In the genomic region with DNA sequence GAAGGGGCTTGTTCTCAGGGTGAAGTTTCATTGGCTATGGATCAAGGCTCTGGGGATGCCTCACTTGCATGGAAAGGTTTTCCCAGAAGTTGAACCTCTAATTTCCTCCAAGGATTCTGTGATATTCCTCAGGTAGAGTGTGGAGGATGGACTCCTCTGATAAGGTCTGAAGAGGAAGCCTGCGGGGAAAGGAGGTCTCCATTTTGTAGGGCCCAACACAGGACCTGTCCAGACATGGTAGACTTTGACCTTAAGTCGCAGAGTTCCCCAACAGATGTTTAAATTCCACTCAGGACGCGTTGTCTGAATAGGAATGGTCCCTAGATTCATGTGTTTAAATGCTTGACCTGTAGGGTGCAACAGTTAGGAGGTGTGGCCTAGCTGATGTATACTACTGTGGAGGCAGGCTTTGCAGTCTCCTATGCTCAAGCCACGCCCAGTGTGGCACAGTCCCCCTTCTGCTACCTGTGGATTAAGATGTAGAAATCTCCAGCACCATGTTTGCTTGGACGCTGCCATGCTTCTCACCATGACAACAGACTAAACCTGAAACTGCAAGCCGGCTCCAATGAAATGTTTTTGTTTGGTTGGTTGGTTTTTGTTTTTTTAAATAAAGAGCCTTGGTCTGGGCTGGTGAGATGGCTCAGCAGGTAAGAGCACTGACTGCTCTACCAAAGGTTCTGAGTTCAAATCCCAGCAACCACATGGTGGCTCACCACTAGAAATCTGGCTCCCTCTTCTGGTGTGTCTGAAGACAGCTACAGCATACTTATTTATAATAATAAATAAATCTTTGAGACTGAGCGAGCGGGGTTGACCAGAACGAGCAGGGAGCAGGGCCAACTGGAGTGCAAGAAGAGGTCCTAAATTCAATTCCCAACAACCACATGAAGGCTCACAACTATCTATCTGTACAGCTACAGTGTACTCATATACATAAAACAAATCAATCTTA, we compare ENCODE assay signal across 14 mouse cellular contexts. TPM values are rescaled to one million over a fixed set of nuclear protein-coding genes. Genes with fewer than 3 reads are reported as not detected.
DNase-seq lines count a peak whose midpoint lies in the region; ATAC-seq lines count a peak whose summit lies in the region.
"Had no signal": no experiment of that assay in that cellular context is flagged by ENCODE, and none has a peak within 500 bp of the region (broad histone marks: within the 10 kb centered on the region; RNA-seq: fewer than 3 reads in every experiment).

No protein-coding gene starts in this region.

- H3K4me1 ChIP-seq in hindbrain, embryonic 11.5 days (replicated peaks; ENCODE audit: control insufficient read depth, insufficient read depth, low read length): no peaks in the 10 kb centered on the region
- no peaks in the 10 kb centered on the region for H3K4me1 ChIP-seq in hindbrain, embryonic 10.5 days (replicated peaks)
- H3K4me1 ChIP-seq in midbrain, embryonic 11.5 days (ENCODE audit: control insufficient read depth, insufficient read depth, low read length): no peaks in the 10 kb centered on the region
- H3K4me1 ChIP-seq in midbrain, embryonic 13.5 days (replicated peaks): no peaks in the 10 kb centered on the region
- no peaks in the 10 kb centered on the region for H3K4me1 ChIP-seq in embryonic facial prominence, embryonic 13.5 days
- H3K4me1 ChIP-seq: heart, embryonic 15.5 days had no signal

- peaks cover 8% of the 10 kb centered on the region for H3K36me3 ChIP-seq in hindbrain, embryonic 11.5 days (ENCODE audit: control insufficient read depth, insufficient read depth, low read length)
- H3K36me3 ChIP-seq in hindbrain, embryonic 10.5 days: peaks cover 64% of the 10 kb centered on the region
- H3K36me3 ChIP-seq in midbrain, embryonic 11.5 days (ENCODE audit: control insufficient read depth, insufficient read depth, low read length): peaks cover 8% of the 10 kb centered on the region
- H3K36me3 ChIP-seq in midbrain, embryonic 13.5 days: peaks cover 51% of the 10 kb centered on the region
- H3K36me3 ChIP-seq in embryonic facial prominence, embryonic 13.5 days: peaks cover 42% of the 10 kb centered on the region

- no peak overlapping the region for H3K9ac ChIP-seq in hindbrain, embryonic 11.5 days (ENCODE audit: low read depth, low read length)
- no peak overlapping the region for H3K9ac ChIP-seq in midbrain, embryonic 11.5 days (ENCODE audit: low read length)
- no peak overlapping the region for H3K9ac ChIP-seq in midbrain, embryonic 13.5 days (replicated peaks)
- H3K9ac ChIP-seq in embryonic facial prominence, embryonic 13.5 days: no peak overlapping the region
- H3K9ac ChIP-seq: heart, embryonic 15.5 days had no signal

- 88% methylated on average over 10 of the region's 10 CpGs for WGBS in hindbrain, embryonic 11.5 days
- WGBS in hindbrain, embryonic 10.5 days: 86% methylated on average over 10 of the region's 10 CpGs
- 86% methylated on average over 10 of the region's 10 CpGs for WGBS in midbrain, embryonic 11.5 days
- 88% methylated on average over 10 of the region's 10 CpGs for WGBS in midbrain, embryonic 13.5 days
- WGBS in embryonic facial prominence, embryonic 13.5 days: 91% methylated on average over 10 of the region's 10 CpGs

- no peak overlapping the region for H3K27ac ChIP-seq in hindbrain, embryonic 11.5 days (ENCODE audit: low read depth, low read length)
- no peak overlapping the region for H3K27ac ChIP-seq in hindbrain, embryonic 10.5 days
- H3K27ac ChIP-seq in midbrain, embryonic 11.5 days (ENCODE audit: low read depth, low read length): no peak overlapping the region
- no peak overlapping the region for H3K27ac ChIP-seq in midbrain, embryonic 13.5 days
- no peak overlapping the region for H3K27ac ChIP-seq in embryonic facial prominence, embryonic 13.5 days
- H3K27ac ChIP-seq: heart, embryonic 15.5 days had no signal

- H3K27me3 ChIP-seq in hindbrain, embryonic 11.5 days (ENCODE audit: control insufficient read depth, insufficient read depth, low read length): no peaks in the 10 kb centered on the region
- H3K27me3 ChIP-seq in hindbrain, embryonic 10.5 days (ENCODE audit: insufficient read depth, poor library complexity, severe bottlenecking): no peaks in the 10 kb centered on the region
- no peaks in the 10 kb centered on the region for H3K27me3 ChIP-seq in midbrain, embryonic 11.5 days (ENCODE audit: control insufficient read depth, insufficient read depth, low read length)
- no peaks in the 10 kb centered on the region for H3K27me3 ChIP-seq in midbrain, embryonic 13.5 days
- H3K27me3 ChIP-seq in embryonic facial prominence, embryonic 13.5 days: no peaks in the 10 kb centered on the region
- H3K27me3 ChIP-seq: heart, embryonic 15.5 days had no signal

- DNase-seq in hindbrain, embryonic 11.5 days (ENCODE audit: low spot score): no peak
- DNase-seq in hindbrain, embryonic 10.5 days (ENCODE audit: low spot score): no peak
- peak; percentile 82 for DNase-seq in midbrain, embryonic 11.5 days (ENCODE audit: low spot score, missing footprints)
- no peak for DNase-seq in thymus, postnatal 36 days
- no peak for DNase-seq in left cerebral cortex, adult 11 months (ENCODE audit: low spot score)
- DNase-seq: cerebellum, adult 9-11 months; gastrocnemius, postnatal 14 days; kidney, adult 9 months; layer of hippocampus, postnatal 36 days; spleen, adult 18-20 months had no signal

- H3K4me3 ChIP-seq in hindbrain, embryonic 11.5 days (ENCODE audit: low read depth, low read length): no peak overlapping the region
- H3K4me3 ChIP-seq in hindbrain, embryonic 10.5 days: no peak overlapping the region
- H3K4me3 ChIP-seq in midbrain, embryonic 11.5 days (ENCODE audit: low read depth, low read length): no peak overlapping the region
- H3K4me3 ChIP-seq in midbrain, embryonic 13.5 days (replicated peaks): no peak overlapping the region
- no peak overlapping the region for H3K4me3 ChIP-seq in embryonic facial prominence, embryonic 13.5 days
- H3K4me3 ChIP-seq: heart, embryonic 15.5 days had no signal

- ATAC-seq in hindbrain, embryonic 11.5 days (ENCODE audit: low FRiP score): peak; percentile 54; the same call in 1 of the 2 replicates
- ATAC-seq in midbrain, embryonic 11.5 days (ENCODE audit: low FRiP score): peak; percentile 65; the same call in 1 of the 2 replicates
- ATAC-seq in midbrain, embryonic 13.5 days: no peak
- ATAC-seq in embryonic facial prominence, embryonic 13.5 days (ENCODE audit: insufficient number of reproducible peaks, insufficient read depth, low FRiP score, low TSS enrichment, low read depth): 0 out of 2 replicates have a peak, but pooled peaks have one; percentile 56
- peak; percentile 56 for ATAC-seq in megakaryocyte progenitor cell, adult 5-6 weeks (replicated peaks; ENCODE audit: poor library complexity)

- H3K9me3 ChIP-seq in hindbrain, embryonic 11.5 days (ENCODE audit: control insufficient read depth, low read length): no peaks in the 10 kb centered on the region
- peaks cover 7% of the 10 kb centered on the region; the same call in 1 of the 2 replicates for H3K9me3 ChIP-seq in hindbrain, embryonic 10.5 days
- H3K9me3 ChIP-seq in midbrain, embryonic 11.5 days (ENCODE audit: control insufficient read depth, low read length): no peaks in the 10 kb centered on the region
- H3K9me3 ChIP-seq in midbrain, embryonic 13.5 days: no peaks in the 10 kb centered on the region
- H3K9me3 ChIP-seq in embryonic facial prominence, embryonic 13.5 days: no peaks in the 10 kb centered on the region
- H3K9me3 ChIP-seq: heart, embryonic 15.5 days had no signal

- H3K4me2 ChIP-seq in hindbrain, embryonic 11.5 days (replicated peaks; ENCODE audit: low read depth, low read length): no peak overlapping the region
- no peak overlapping the region for H3K4me2 ChIP-seq in midbrain, embryonic 11.5 days
- H3K4me2 ChIP-seq in midbrain, embryonic 13.5 days (replicated peaks): no peak overlapping the region
- H3K4me2 ChIP-seq in embryonic facial prominence, embryonic 13.5 days: no peak overlapping the region
- H3K4me2 ChIP-seq: heart, embryonic 15.5 days had no signal

RNA-seq across cellular contexts. Expression of gene Pcnp, which starts 16.5 kb away (rescaled TPM):
- 325 and 347 TPM in 2 replicates for polyA plus RNA-seq in hindbrain, embryonic 11.5 days (2014; fragmentation: Nextera tagmentation; extraction: Ambion mirVana)
- polyA plus RNA-seq in hindbrain, embryonic 10.5 days (2016; fragmentation: Nextera tagmentation; extraction: Ambion mirVana): 258 and 310 TPM in 2 replicates
- 384 and 403 TPM in 2 replicates for polyA plus RNA-seq in midbrain, embryonic 11.5 days (2014; fragmentation: Nextera tagmentation; extraction: Ambion mirVana)
- polyA plus RNA-seq in midbrain, embryonic 13.5 days (2015; fragmentation: Nextera tagmentation; extraction: Ambion mirVana): 259 and 279 TPM in 2 replicates
- polyA plus RNA-seq in embryonic facial prominence, embryonic 13.5 days (2015; fragmentation: Nextera tagmentation; extraction: Ambion mirVana): 272 and 285 TPM in 2 replicates
- 99.7 and 101 TPM in 2 replicates for total RNA-seq in megakaryocyte progenitor cell, adult 5-6 weeks (2015)
- total RNA-seq in megakaryocyte progenitor cell, adult 5-6 weeks (2017): 129 and 133 TPM in 2 replicates

RNA-seq across cellular contexts. Expression of gene Trmt10c, which starts 24.6 kb away (rescaled TPM):
- 29.4 and 30.3 TPM in 2 replicates for polyA plus RNA-seq in hindbrain, embryonic 11.5 days (2014; fragmentation: Nextera tagmentation; extraction: Ambion mirVana)
- 25.5 and 29.0 TPM in 2 replicates for polyA plus RNA-seq in hindbrain, embryonic 10.5 days (2016; fragmentation: Nextera tagmentation; extraction: Ambion mirVana)
- 31.3 and 33.3 TPM in 2 replicates for polyA plus RNA-seq in midbrain, embryonic 11.5 days (2014; fragmentation: Nextera tagmentation; extraction: Ambion mirVana)
- 23.2 and 23.8 TPM in 2 replicates for polyA plus RNA-seq in midbrain, embryonic 13.5 days (2015; fragmentation: Nextera tagmentation; extraction: Ambion mirVana)
- polyA plus RNA-seq in embryonic facial prominence, embryonic 13.5 days (2015; fragmentation: Nextera tagmentation; extraction: Ambion mirVana): 27.7 and 28.5 TPM in 2 replicates
- total RNA-seq in megakaryocyte progenitor cell, adult 5-6 weeks (2015): 35.8 and 37.3 TPM in 2 replicates
- total RNA-seq in megakaryocyte progenitor cell, adult 5-6 weeks (2017): 36.1 and 44.1 TPM in 2 replicates

RNA-seq across cellular contexts. Expression of gene Senp7, which starts 35.1 kb away (rescaled TPM):
- 41.3 and 61.2 TPM in 2 replicates for polyA plus RNA-seq in hindbrain, embryonic 11.5 days (2014; fragmentation: Nextera tagmentation; extraction: Ambion mirVana)
- 32.5 and 35.7 TPM in 2 replicates for polyA plus RNA-seq in hindbrain, embryonic 10.5 days (2016; fragmentation: Nextera tagmentation; extraction: Ambion mirVana)
- 37.4 and 42.8 TPM in 2 replicates for polyA plus RNA-seq in midbrain, embryonic 11.5 days (2014; fragmentation: Nextera tagmentation; extraction: Ambion mirVana)
- polyA plus RNA-seq in midbrain, embryonic 13.5 days (2015; fragmentation: Nextera tagmentation; extraction: Ambion mirVana): 65.1 and 73.7 TPM in 2 replicates
- 44.9 and 51.2 TPM in 2 replicates for polyA plus RNA-seq in embryonic facial prominence, embryonic 13.5 days (2015; fragmentation: Nextera tagmentation; extraction: Ambion mirVana)
- 21.0 and 32.8 TPM in 2 replicates for total RNA-seq in megakaryocyte progenitor cell, adult 5-6 weeks (2015)
- total RNA-seq in megakaryocyte progenitor cell, adult 5-6 weeks (2017): 15.0 and 25.4 TPM in 2 replicates

RNA-seq across cellular contexts. Expression of gene Zbtb11, which starts 39.4 kb away (rescaled TPM):
- 15.0 and 20.9 TPM in 2 replicates for polyA plus RNA-seq in hindbrain, embryonic 11.5 days (2014; fragmentation: Nextera tagmentation; extraction: Ambion mirVana)
- polyA plus RNA-seq in hindbrain, embryonic 10.5 days (2016; fragmentation: Nextera tagmentation; extraction: Ambion mirVana): 15.3 and 15.8 TPM in 2 replicates
- 15.9 TPM in 2 replicates for polyA plus RNA-seq in midbrain, embryonic 11.5 days (2014; fragmentation: Nextera tagmentation; extraction: Ambion mirVana)
- polyA plus RNA-seq in midbrain, embryonic 13.5 days (2015; fragmentation: Nextera tagmentation; extraction: Ambion mirVana): 21.2 and 21.4 TPM in 2 replicates
- 22.9 and 25.4 TPM in 2 replicates for polyA plus RNA-seq in embryonic facial prominence, embryonic 13.5 days (2015; fragmentation: Nextera tagmentation; extraction: Ambion mirVana)
- total RNA-seq in megakaryocyte progenitor cell, adult 5-6 weeks (2015): 37.2 and 38.2 TPM in 2 replicates
- total RNA-seq in megakaryocyte progenitor cell, adult 5-6 weeks (2017): 38.7 and 45.1 TPM in 2 replicates

RNA-seq across cellular contexts. Expression of gene Rpl24, which starts 47.0 kb away (rescaled TPM):
- 787 and 791 TPM in 2 replicates for polyA plus RNA-seq in hindbrain, embryonic 11.5 days (2014; fragmentation: Nextera tagmentation; extraction: Ambion mirVana)
- 724 and 731 TPM in 2 replicates for polyA plus RNA-seq in hindbrain, embryonic 10.5 days (2016; fragmentation: Nextera tagmentation; extraction: Ambion mirVana)
- polyA plus RNA-seq in midbrain, embryonic 11.5 days (2014; fragmentation: Nextera tagmentation; extraction: Ambion mirVana): 842 and 869 TPM in 2 replicates
- polyA plus RNA-seq in midbrain, embryonic 13.5 days (2015; fragmentation: Nextera tagmentation; extraction: Ambion mirVana): 616 and 636 TPM in 2 replicates
- 746 and 859 TPM in 2 replicates for polyA plus RNA-seq in embryonic facial prominence, embryonic 13.5 days (2015; fragmentation: Nextera tagmentation; extraction: Ambion mirVana)
- total RNA-seq in megakaryocyte progenitor cell, adult 5-6 weeks (2015): 1,404 and 1,464 TPM in 2 replicates
- 1,643 and 1,702 TPM in 2 replicates for total RNA-seq in megakaryocyte progenitor cell, adult 5-6 weeks (2017)
